Mouse (Mus musculus) heart, embryonic 11.5 days (tissue): ENCODE measurements around the gene Ace. TPM values are rescaled to one million over a fixed set of nuclear protein-coding genes. Genes with fewer than 3 reads are reported as not detected.

Experiments used
- ATAC-seq: fragments of 200-750 bp; cut with Nextera tagmentation; replicated peaks from 2 replicates; pipeline ENCODE4 v1.8.0; 2017; ENCODE audit warnings: moderate library complexity; ENCODE audit not compliant: insufficient number of reproducible peaks, low FRiP score, low TSS enrichment
- H3K27ac ChIP-seq: fragments of 300-500 bp; sonication (generic); 2 replicates; pipeline ENCODE4 v1.5.1; 2014; ENCODE audit warnings: mild to moderate bottlenecking, low read depth, low read length
- H3K27me3 ChIP-seq: fragments of 300-500 bp; sonication (generic); 2 replicates; pipeline ENCODE4 v1.6.1; 2014; ENCODE audit warnings: mild to moderate bottlenecking, low read length, mixed read lengths; ENCODE audit not compliant: control insufficient read depth, insufficient read depth
- H3K36me3 ChIP-seq: fragments of 300-500 bp; sonication (generic); 2 replicates; pipeline ENCODE4 v1.6.1; 2014; ENCODE audit warnings: mild to moderate bottlenecking, low read length, moderate library complexity, mixed read lengths; ENCODE audit not compliant: control insufficient read depth, insufficient read depth
- H3K4me1 ChIP-seq: fragments of 300-500 bp; sonication (generic); 2 replicates; pipeline ENCODE4 v1.6.1; 2014; ENCODE audit warnings: low read length; ENCODE audit not compliant: control insufficient read depth, insufficient read depth
- H3K4me2 ChIP-seq: fragments of 300-500 bp; sonication (generic); 2 replicates; pipeline ENCODE4 v1.6.1; 2014; ENCODE audit warnings: mild to moderate bottlenecking, moderate library complexity
- H3K4me3 ChIP-seq: fragments of 300-500 bp; sonication (generic); 2 replicates; pipeline ENCODE4 v1.5.1; 2014; ENCODE audit warnings: low read depth, low read length
- H3K9ac ChIP-seq: fragments of 300-500 bp; sonication (generic); 2 replicates; pipeline ENCODE4 v1.6.1; 2014; ENCODE audit warnings: mild to moderate bottlenecking, low read depth, low read length, moderate library complexity
- H3K9me3 ChIP-seq: fragments of 300-500 bp; sonication (generic); replicated peaks from 2 replicates; pipeline ENCODE4 v1.6.1; 2016; ENCODE audit warnings: low read length; ENCODE audit not compliant: control insufficient read depth
- WGBS: fragments of 180-500 bp; shearing (Covaris S2); extraction: QIAGEN DNeasy Blood & Tissue Kit; methylation state at CpG from one replicate; pipeline ENCODE4 v1.1.7; 2014; ENCODE audit not compliant: insufficient replicate concordance; 5-methylcytosine and 5-hydroxymethylcytosine counted together
- polyA plus RNA-seq: library from polyadenylated mRNA; unstranded; fragments of >200 nt; fragmentation: Nextera tagmentation; extraction: Ambion mirVana; gene quantifications from 2 replicates; pipeline ENCODE4 v1.2.1, GENCODE M21; 2014

The Ace gene
- polyA plus RNA-seq, 1 experiment from 2014 or later = 0.52 TPM

- H3K4me2 ChIP-seq = no peak overlapping the region
- no peak overlapping the region for H3K27ac ChIP-seq
- H3K36me3 ChIP-seq = no peaks in the 10 kb centered on the region
- no peak for ATAC-seq
- no peak overlapping the region for H3K4me3 ChIP-seq
- no peak overlapping the region for H3K9ac ChIP-seq
- 22% methylated on average over 1 of the region's 1 CpGs for WGBS
- peaks cover 65% of the 10 kb centered on the region for H3K27me3 ChIP-seq
- no peaks in the 10 kb centered on the region for H3K9me3 ChIP-seq
- H3K4me1 ChIP-seq = 0 out of 2 replicates have a peak, but pooled peaks cover 2% of the 10 kb centered on the region
These were observed 1.8 kb downstream of the Ace start for GRCm38 (mm10) chr11:105969516-105969915.

- H3K4me1 ChIP-seq = no peaks in the 10 kb centered on the region
- no peak overlapping the region for H3K4me3 ChIP-seq
- H3K27ac ChIP-seq = no peak overlapping the region
- ATAC-seq = no peak
- H3K9me3 ChIP-seq = no peaks in the 10 kb centered on the region
- H3K27me3 ChIP-seq = peaks cover 29% of the 10 kb centered on the region
- H3K36me3 ChIP-seq = no peaks in the 10 kb centered on the region
- H3K4me2 ChIP-seq = no peak overlapping the region
- H3K9ac ChIP-seq = no peak overlapping the region
- WGBS = 87% methylated on average over 6 of the region's 6 CpGs
These were observed 6.8 kb downstream of the Ace start for GRCm38 (mm10) chr11:105974593-105974992.

- H3K4me2 ChIP-seq = no peak overlapping the region
- no peaks in the 10 kb centered on the region for H3K9me3 ChIP-seq
- H3K4me3 ChIP-seq = no peak overlapping the region
- H3K4me1 ChIP-seq = no peaks in the 10 kb centered on the region
- peaks cover 25% of the 10 kb centered on the region for H3K27me3 ChIP-seq
- no peak for ATAC-seq
- no peak overlapping the region for H3K9ac ChIP-seq
- no peak overlapping the region for H3K27ac ChIP-seq
- 69% methylated on average over 3 of the region's 3 CpGs for WGBS
- H3K36me3 ChIP-seq = no peaks in the 10 kb centered on the region
These were observed 7.3 kb downstream of the Ace start for GRCm38 (mm10) chr11:105975050-105975449.

DNA sequence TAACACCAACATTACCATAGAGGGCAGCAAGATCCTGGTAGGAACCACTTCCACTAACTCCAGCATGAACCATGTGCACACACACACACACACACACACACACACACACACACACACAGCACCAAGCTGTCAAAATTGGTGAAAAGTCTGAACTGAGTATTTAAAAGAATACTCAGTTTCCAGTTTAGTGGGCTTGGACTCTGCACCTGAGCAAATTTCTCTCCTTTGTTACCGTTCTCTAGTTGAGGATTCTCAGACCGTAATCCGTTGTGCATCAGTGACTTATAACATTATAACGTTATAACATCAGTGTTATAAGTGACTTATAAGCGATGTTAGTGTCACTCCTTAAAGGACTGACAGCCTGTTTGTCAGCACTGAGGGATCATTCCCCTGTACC lies 7.9 kb downstream of the Ace start:
- no peaks in the 10 kb centered on the region for H3K9me3 ChIP-seq
- H3K27me3 ChIP-seq = peaks cover 19% of the 10 kb centered on the region
- WGBS = 80% methylated on average over 5 of the region's 5 CpGs

DNA sequence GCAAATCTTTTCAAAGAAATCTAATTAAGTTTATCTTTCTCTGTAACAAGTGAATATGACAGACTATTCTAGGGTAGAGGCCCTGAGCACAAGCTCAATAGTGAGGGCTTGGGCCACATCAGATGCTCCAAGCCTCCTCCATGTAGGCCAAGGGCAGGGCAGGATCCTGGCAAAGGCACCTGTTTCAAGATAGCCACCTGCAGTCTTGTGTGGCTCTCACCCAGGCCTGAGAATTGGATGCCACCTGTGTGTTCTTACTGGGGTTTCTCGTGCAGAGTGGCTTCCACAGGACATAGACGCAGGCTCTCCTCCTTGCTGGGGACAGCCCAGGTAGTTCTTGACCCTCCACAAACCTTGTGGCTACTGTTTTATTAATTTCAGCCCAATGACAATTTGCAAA lies 10.5 kb downstream of the Ace start:
- Histone ChIP-seq H3K4me2 (no peak overlapping the region), H3K27ac (no peak overlapping the region), H3K9ac (no peak overlapping the region), H3K4me1 (no peaks in the 10 kb centered on the region), H3K9me3 (no peaks in the 10 kb centered on the region), H3K36me3 (no peaks in the 10 kb centered on the region), H3K4me3 (no peak overlapping the region), H3K27me3 (peaks cover 5% of the 10 kb centered on the region; the same call in 1 of the 2 replicates)
- no peak for ATAC-seq
- WGBS = 57% methylated on average over 2 of the region's 2 CpGs

More for the DNA sequence above, 7.9 kb downstream of the Ace start:
- no peak overlapping the region for H3K9ac ChIP-seq
- H3K4me1 ChIP-seq = no peaks in the 10 kb centered on the region
- ATAC-seq = no peak
- H3K27ac ChIP-seq = no peak overlapping the region
- H3K36me3 ChIP-seq = no peaks in the 10 kb centered on the region
- no peak overlapping the region for H3K4me3 ChIP-seq
- no peak overlapping the region for H3K4me2 ChIP-seq

- WGBS = 56% methylated on average over 5 of the region's 5 CpGs
These were observed 10.9 kb downstream of the Ace start for GRCm38 (mm10) chr11:105978634-105979033.

DNA sequence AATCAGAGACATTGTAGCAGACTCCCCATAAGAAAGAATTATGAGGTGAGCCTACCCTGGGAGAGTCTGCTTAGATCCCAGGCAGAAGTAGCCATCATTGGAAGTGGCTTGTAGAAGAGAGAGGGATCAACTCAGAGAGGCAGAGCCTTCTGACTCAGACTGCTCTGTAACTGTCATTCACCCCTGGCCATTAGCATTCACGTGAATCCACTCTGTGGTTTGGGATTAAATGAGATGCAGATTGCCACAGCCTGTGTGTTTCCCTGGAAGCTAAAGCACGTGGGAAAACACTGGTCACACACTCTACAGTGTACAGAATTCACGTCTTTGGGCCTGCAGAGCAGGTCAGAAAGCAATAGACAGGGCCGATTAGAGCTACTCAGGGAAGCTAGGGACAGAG lies 16.7 kb downstream of the Ace start:
- Histone ChIP-seq H3K4me3 (no peak overlapping the region), H3K4me2 (no peak overlapping the region), H3K27me3 (no peaks in the 10 kb centered on the region), H3K27ac (no peak overlapping the region), H3K9ac (no peak overlapping the region), H3K9me3 (no peaks in the 10 kb centered on the region), H3K4me1 (no peaks in the 10 kb centered on the region), H3K36me3 (no peaks in the 10 kb centered on the region)
- 71% methylated on average over 4 of the region's 4 CpGs for WGBS
- ATAC-seq = no peak

More at GRCm38 (mm10) chr11:105978634-105979033, 10.9 kb downstream of the Ace start:
- Histone ChIP-seq H3K27me3 (peaks cover 5% of the 10 kb centered on the region; the same call in 1 of the 2 replicates), H3K4me1 (no peaks in the 10 kb centered on the region), H3K4me2 (no peak overlapping the region), H3K36me3 (no peaks in the 10 kb centered on the region), H3K9ac (no peak overlapping the region), H3K9me3 (no peaks in the 10 kb centered on the region), H3K4me3 (no peak overlapping the region), H3K27ac (no peak overlapping the region)
- ATAC-seq = no peak

- H3K36me3 ChIP-seq = no peaks in the 10 kb centered on the region
- no peaks in the 10 kb centered on the region for H3K4me1 ChIP-seq
- H3K4me2 ChIP-seq = no peak overlapping the region
- H3K9ac ChIP-seq = no peak overlapping the region
- no peak for ATAC-seq
- 58% methylated on average over 6 of the region's 6 CpGs for WGBS
- H3K4me3 ChIP-seq = no peak overlapping the region
- no peaks in the 10 kb centered on the region for H3K9me3 ChIP-seq
- no peaks in the 10 kb centered on the region; the same call in 1 of the 2 replicates for H3K27me3 ChIP-seq
- H3K27ac ChIP-seq = no peak overlapping the region
These were observed 19.7 kb downstream of the Ace start for GRCm38 (mm10) chr11:105987446-105987845.

GRCm38 (mm10) chr11:105989446-105989845 lies 21.7 kb downstream of the Ace start:
- Histone ChIP-seq H3K36me3 (no peaks in the 10 kb centered on the region), H3K27ac (no peak overlapping the region), H3K4me3 (no peak overlapping the region), H3K4me2 (no peak overlapping the region), H3K27me3 (no peaks in the 10 kb centered on the region; the same call in 1 of the 2 replicates), H3K9me3 (no peaks in the 10 kb centered on the region), H3K4me1 (no peaks in the 10 kb centered on the region), H3K9ac (no peak overlapping the region)
- 76% methylated on average over 6 of the region's 6 CpGs for WGBS
- ATAC-seq = no peak
